Mouse (Mus musculus) cortical plate, adult 2 months (tissue): ENCODE data around the gene Ampd3.

ENCODE experiments used
- CTCF ChIP-seq: fragments of 200-500 bp; IDR thresholded peaks from 2 replicates; pipeline ENCODE4 v1.5.1; 2011; ENCODE audit warnings: mild to moderate bottlenecking, control low read depth, low read length; ENCODE audit not compliant: insufficient read depth; ENCODE audit errors: extremely low read depth
- POLR2A ChIP-seq: fragments of 200-500 bp; IDR thresholded peaks from 2 replicates; pipeline ENCODE4 v1.6.1; 2011; ENCODE audit warnings: mild to moderate bottlenecking, low read length, control low read depth; ENCODE audit not compliant: insufficient read depth; ENCODE audit errors: extremely low read depth

GRCm38 (mm10) chr7:110807460-110808030, 39.5 kb downstream of the Ampd3 start:
- no peak for TF ChIP-seq CTCF
- no peak for TF ChIP-seq POLR2A
